Comparison of ENCODE assay signal across 36 mouse cellular contexts in genomic region chr8:12259890-12260289, GRCm38 (mm10). TPM values are rescaled to one million over a fixed set of nuclear protein-coding genes. Genes with fewer than 3 reads are reported as not detected.
DNase-seq lines count a peak whose midpoint lies in the region; ATAC-seq and TF ChIP-seq lines count a peak whose summit lies in the region.
"Had no signal": no experiment of that assay in that cellular context is flagged by ENCODE, and none has a peak within 500 bp of the region (broad histone marks: within the 10 kb centered on the region; RNA-seq: fewer than 3 reads in every experiment).

No protein-coding gene starts in this region.

- TF ChIP-seq EP300 in heart, adult 2 months (IDR thresholded peaks at IDR 0.05; ENCODE audit: insufficient read depth, low read depth, low read length), result no peak
- no peak for TF ChIP-seq EP300 in lung, postnatal 0 days (IDR thresholded peaks at IDR 0.05)

- H3K27ac ChIP-seq in heart, adult 2 months, result no peak overlapping the region
- no peak overlapping the region for H3K27ac ChIP-seq in heart, embryonic 11.5 days (ENCODE audit: low read depth, low read length)
- H3K27ac ChIP-seq in lung, postnatal 0 days (ENCODE audit: low read length), result no peak overlapping the region
- H3K27ac ChIP-seq in heart, embryonic 14.5 days (replicated peaks in 1 of 2; ENCODE audit: control insufficient read depth in 1 of 2, insufficient read depth in 1 of 2, low read depth in 2 of 2, low read length in 2 of 2), result peak overlapping the region in 1 of 2 experiments; percentile 28; a peak in 1 of 4 replicates
- H3K27ac ChIP-seq: embryonic facial prominence, embryonic 13.5 days; forebrain, embryonic 12.5 days; kidney, postnatal 0 days; neural tube, embryonic 13.5 days had no signal

- no peak overlapping the region for H3K4me3 ChIP-seq in heart, adult 2 months
- H3K4me3 ChIP-seq in heart, embryonic 11.5 days (ENCODE audit: low read depth, low read length), result no peak overlapping the region
- no peak overlapping the region for H3K4me3 ChIP-seq in lung, postnatal 0 days (ENCODE audit: low read depth, low read length)
- H3K4me3 ChIP-seq in heart, embryonic 14.5 days (ENCODE audit: control insufficient read depth in 1 of 2, insufficient read depth in 1 of 2, low read depth in 1 of 2, low read length in 2 of 2), result no peak overlapping the region
- H3K4me3 ChIP-seq: embryonic facial prominence, embryonic 13.5 days; erythroblast, embryonic 14.5 days; forebrain, embryonic 12.5 days; myocyte; neural tube, embryonic 13.5 days had no signal

- TF ChIP-seq CTCF in heart, adult 2 months (IDR thresholded peaks at IDR 0.05), result no peak
- no peak for TF ChIP-seq CTCF in lung, postnatal 0 days (IDR thresholded peaks at IDR 0.05)

- no peaks in the 10 kb centered on the region for H3K36me3 ChIP-seq in heart, adult 2 months (ENCODE audit: control insufficient read depth, insufficient read depth, low read length)
- no peaks in the 10 kb centered on the region for H3K36me3 ChIP-seq in heart, embryonic 11.5 days (ENCODE audit: control insufficient read depth, insufficient read depth, low read length)
- H3K36me3 ChIP-seq in lung, postnatal 0 days (ENCODE audit: insufficient read depth, low read length), result no peaks in the 10 kb centered on the region
- no peaks in the 10 kb centered on the region for H3K36me3 ChIP-seq in heart, embryonic 14.5 days (ENCODE audit: control insufficient read depth, insufficient read depth, low read length)
- H3K36me3 ChIP-seq: embryonic facial prominence, embryonic 13.5 days; forebrain, embryonic 12.5 days; G1E; neural tube, embryonic 13.5 days had no signal

- no peak overlapping the region for H3K9ac ChIP-seq in heart, adult 2 months (ENCODE audit: low read depth, low read length)
- no peak overlapping the region for H3K9ac ChIP-seq in heart, embryonic 11.5 days (ENCODE audit: low read depth, low read length)
- no peak overlapping the region for H3K9ac ChIP-seq in lung, postnatal 0 days (replicated peaks; ENCODE audit: low read depth)
- no peak overlapping the region for H3K9ac ChIP-seq in heart, embryonic 14.5 days (ENCODE audit: low read length)
- H3K9ac ChIP-seq: embryonic facial prominence, embryonic 13.5 days; forebrain, embryonic 12.5 days; neural tube, embryonic 13.5 days had no signal

- H3K4me1 ChIP-seq in heart, adult 2 months (ENCODE audit: control insufficient read depth, insufficient read depth, low read length), result no peaks in the 10 kb centered on the region
- no peaks in the 10 kb centered on the region for H3K4me1 ChIP-seq in heart, embryonic 11.5 days (ENCODE audit: control insufficient read depth, insufficient read depth, low read length)
- H3K4me1 ChIP-seq in lung, postnatal 0 days (ENCODE audit: insufficient read depth, low read depth, low read length), result no peaks in the 10 kb centered on the region
- H3K4me1 ChIP-seq in heart, embryonic 14.5 days (ENCODE audit: control insufficient read depth in 2 of 2, insufficient read depth in 2 of 2, low read length in 2 of 2), result peaks cover 7 to 13% of the 10 kb centered on the region in 2 experiments; a peak in 3 of 4 replicates
- H3K4me1 ChIP-seq: neural tube, embryonic 13.5 days had no signal

- H3K9me3 ChIP-seq in heart, embryonic 11.5 days (replicated peaks; ENCODE audit: control insufficient read depth, low read length), result no peaks in the 10 kb centered on the region
- H3K9me3 ChIP-seq in lung, postnatal 0 days (ENCODE audit: low read length), result no peaks in the 10 kb centered on the region
- H3K9me3 ChIP-seq in heart, embryonic 14.5 days (ENCODE audit: control insufficient read depth, low read length), result no peaks in the 10 kb centered on the region
- H3K9me3 ChIP-seq: embryonic facial prominence, embryonic 13.5 days; forebrain, embryonic 12.5 days; G1E; neural tube, embryonic 13.5 days had no signal

- ATAC-seq in heart, embryonic 11.5 days (replicated peaks; ENCODE audit: insufficient number of reproducible peaks, low FRiP score, low TSS enrichment), result no peak
- no peak; the same call in 1 of the 2 replicates for ATAC-seq in lung, postnatal 0 days
- peak; percentile 55; the same call in 1 of the 2 replicates for ATAC-seq in heart, embryonic 14.5 days (ENCODE audit: insufficient number of reproducible peaks, insufficient read depth, low FRiP score, low read depth)
- ATAC-seq: inflammation-experienced regulatory T-cells, adult 6 months; Patski had no signal

- no peak overlapping the region for H3K4me2 ChIP-seq in heart, embryonic 11.5 days
- H3K4me2 ChIP-seq in lung, postnatal 0 days (replicated peaks; ENCODE audit: low read depth, low read length), result no peak overlapping the region
- no peak overlapping the region for H3K4me2 ChIP-seq in heart, embryonic 14.5 days (ENCODE audit: low read length)
- H3K4me2 ChIP-seq: embryonic facial prominence, embryonic 13.5 days; forebrain, embryonic 12.5 days; liver, embryonic 11.5 days; neural tube, embryonic 13.5 days had no signal

- WGBS in heart, adult 2 months, result 49% methylated on average over 2 of the region's 2 CpGs
- 69% methylated on average over 2 of the region's 2 CpGs for WGBS in heart, embryonic 11.5 days (ENCODE audit: insufficient replicate concordance)
- WGBS in lung, postnatal 0 days, result 58% methylated on average over 2 of the region's 2 CpGs
- 32% methylated on average over 2 of the region's 2 CpGs for WGBS in heart, embryonic 14.5 days

- peak; percentile 46 to 49 for DNase-seq in heart, adult 2 months
- DNase-seq in lung, postnatal 0 days (ENCODE audit: low spot score), result peak; percentile 12
- no peak for DNase-seq in lung, postnatal 36 days
- DNase-seq in heart, postnatal 36 days, result peak; percentile 33 to 34
- no peak for DNase-seq in thymus, adult 18-20 months
- no peak for DNase-seq in liver
- DNase-seq: adrenal gland, adult 2 months; B cell, adult 2 months; cerebellum, adult 11 months; cerebellum, postnatal 36 days; embryo, embryonic 11 days; gastrocnemius, postnatal 25 days; kidney, adult 18-20 months; lung, adult 2 months; midbrain, embryonic 14.5 days; retina, postnatal 1 day; right cerebral cortex, postnatal 25 days; spleen, adult 18-20 months had no signal

- no peaks in the 10 kb centered on the region for H3K27me3 ChIP-seq in heart, adult 2 months (ENCODE audit: control insufficient read depth, insufficient read depth, low read length)
- H3K27me3 ChIP-seq in heart, embryonic 11.5 days (ENCODE audit: control insufficient read depth, insufficient read depth, low read length), result no peaks in the 10 kb centered on the region
- H3K27me3 ChIP-seq in lung, postnatal 0 days (replicated peaks; ENCODE audit: insufficient read depth, low read length), result no peaks in the 10 kb centered on the region
- H3K27me3 ChIP-seq in heart, embryonic 14.5 days (ENCODE audit: control insufficient read depth, insufficient read depth, low read length), result peaks cover 7% of the 10 kb centered on the region; the same call in 1 of the 2 replicates
- H3K27me3 ChIP-seq: Patski had no signal

- TF ChIP-seq POLR2A in heart, adult 2 months (IDR thresholded peaks at IDR 0.05; ENCODE audit: insufficient read depth, low read depth, low read length), result no peak

- intact Hi-C loops in heart, adult 2 months (cut with DNase I), result no loop called here
- intact Hi-C loops in heart, postnatal 36 days (cut with DNase I), result no loop called here

- H3K79me2 ChIP-seq in heart, adult 2 months (replicated peaks; ENCODE audit: control insufficient read depth, insufficient read depth, low read length), result no peaks in the 10 kb centered on the region

RNA-seq across cellular contexts. Expression of gene A230072I06Rik, which starts 18.7 kb away (rescaled TPM):
- not detected for total RNA-seq in heart, adult 2 months (2021)
- polyA plus RNA-seq in heart, adult 2 months (2012; rRNA removed), result not detected in 2 replicates
- not detected in 2 replicates for polyA plus RNA-seq in heart, embryonic 11.5 days (2014; fragmentation: Nextera tagmentation; extraction: Ambion mirVana)
- not detected in 2 replicates for polyA plus RNA-seq in lung, postnatal 0 days (2015; fragmentation: Nextera tagmentation; extraction: Ambion mirVana)
- not detected in 2 replicates for polyA plus RNA-seq in heart, embryonic 14.5 days (2014; fragmentation: Nextera tagmentation; extraction: Ambion mirVana)
- not detected for total RNA-seq in heart, postnatal 36 days (2021)
- total RNA-seq: adrenal gland, adult 2 months; adrenal gland, postnatal 4 days; CH12.LX; gastrocnemius, postnatal 25 days; left cerebral cortex, adult 8-10 months; megakaryocyte, adult 5-6 weeks had no signal
- polyA plus RNA-seq: adrenal gland, adult 2 months; embryonic facial prominence, embryonic 13.5 days; erythroblast, embryonic 14.5 days; G1E; hindbrain, embryonic 11.5 days; inflammation-experienced regulatory T-cells, adult 6 months; kidney, postnatal 0 days; limb, embryonic 11.5 days; liver, embryonic 11.5 days; lung, adult 2 months; midbrain, embryonic 14.5 days; myocyte; neural tube, embryonic 13.5 days; Patski had no signal

Comparison
In these comparisons a context has a peak if more than half of its experiments do, and no peak if none do; other contexts are left out.
1. DNase-seq: peak in heart, adult 2 months (2 of 2), lung, postnatal 0 days (single experiment) and heart, postnatal 36 days (2 of 2); none in lung, postnatal 36 days (single experiment), thymus, adult 18-20 months (0 of 2) and liver (single experiment).